Mouse (Mus musculus) lung, postnatal 0 days (tissue): Measurements from ENCODE around the gene Upk1b. TPM values are rescaled to one million over a fixed set of nuclear protein-coding genes. Genes with fewer than 3 reads are reported as not detected.

Source experiments
- ATAC-seq: fragments of 200-750 bp; cut with Nextera tagmentation; 2 replicates; pipeline ENCODE4 v1.8.0; 2017; ENCODE audit warnings: moderate library complexity
- DNase-seq: peaks from one replicate; pipeline ENCODE4 v3.0.0-alpha.2; 2016; ENCODE audit warnings: low spot score
- H3K27ac ChIP-seq: fragments of 300-500 bp; sonication (generic); 2 replicates; pipeline ENCODE4 v1.5.1; 2014; ENCODE audit warnings: antibody characterized with exemption, mild to moderate bottlenecking, low read length, mixed read lengths
- H3K27me3 ChIP-seq: fragments of 300-500 bp; sonication (generic); replicated peaks from 2 replicates; pipeline ENCODE4 v1.6.1; 2014; ENCODE audit warnings: low read length, mixed read lengths; ENCODE audit not compliant: insufficient read depth
- H3K36me3 ChIP-seq: fragments of 300-500 bp; sonication (generic); 2 replicates; pipeline ENCODE4 v1.6.1; 2014; ENCODE audit warnings: low read length, mixed read lengths; ENCODE audit not compliant: insufficient read depth
- H3K4me1 ChIP-seq: fragments of 300-500 bp; sonication (generic); 2 replicates; pipeline ENCODE4 v1.6.1; 2014; ENCODE audit warnings: antibody characterized with exemption, low read depth, low read length, mixed read lengths; ENCODE audit not compliant: insufficient read depth
- H3K4me2 ChIP-seq: fragments of 300-500 bp; sonication (generic); replicated peaks from 2 replicates; pipeline ENCODE4 v1.6.1; 2014; ENCODE audit warnings: low read depth, mild to moderate bottlenecking, low read length, moderate library complexity, mixed read lengths
- H3K4me3 ChIP-seq: fragments of 300-500 bp; sonication (generic); 2 replicates; pipeline ENCODE4 v1.5.1; 2014; ENCODE audit warnings: low read depth, low read length
- H3K9ac ChIP-seq: fragments of 300-500 bp; sonication (generic); replicated peaks from 2 replicates; pipeline ENCODE4 v1.6.1; 2014; ENCODE audit warnings: low read depth, mild to moderate bottlenecking
- H3K9me3 ChIP-seq: fragments of 300-500 bp; sonication (generic); 2 replicates; pipeline ENCODE4 v1.6.1; 2016; ENCODE audit warnings: low read length, mixed read lengths
- CTCF ChIP-seq: IDR thresholded peaks from 2 replicates; pipeline ENCODE4 v1.5.1; 2016; ENCODE audit warnings: antibody characterized with exemption, mild to moderate bottlenecking
- EP300 ChIP-seq: IDR thresholded peaks from 2 replicates; pipeline ENCODE4 v1.6.1; 2016; ENCODE audit warnings: antibody characterized with exemption, mild to moderate bottlenecking, control low read depth
- WGBS: fragments of 180-500 bp; shearing (Covaris S2); extraction: QIAGEN DNeasy Blood & Tissue Kit; methylation state at CpG from one replicate; pipeline ENCODE4 v1.1.7; 2014; 5-methylcytosine and 5-hydroxymethylcytosine counted together
- polyA plus RNA-seq: library from polyadenylated mRNA; unstranded; fragments of >200 nt; fragmentation: Nextera tagmentation; extraction: Ambion mirVana; gene quantifications from 2 replicates; pipeline ENCODE4 v1.2.1, GENCODE M21; 2015

Upk1b gene
- polyA plus RNA-seq, 1 experiment from 2014 or later: 71.6 TPM

GRCm38 (mm10) chr16:38741204-38741903 is 58.8 kb downstream of the Upk1b start:
- Histone ChIP-seq H3K4me2 (peak overlapping the region; percentile 86), H3K9me3 (no peaks in the 10 kb centered on the region), H3K27ac (no peak overlapping the region), H3K4me3 (peak overlapping the region; percentile 79), H3K36me3 (no peaks in the 10 kb centered on the region), H3K4me1 (no peaks in the 10 kb centered on the region), H3K27me3 (no peaks in the 10 kb centered on the region), H3K9ac (no peak overlapping the region)
- DNase-seq (no peak), ATAC-seq (no peak)
- TF ChIP-seq CTCF (no peak), EP300 (no peak)
- 78% methylated on average over 13 of the region's 13 CpGs for WGBS

GRCm38 (mm10) chr16:38730921-38731320 is 69.2 kb downstream of the Upk1b start:
- Histone ChIP-seq H3K27ac (peak overlapping the region; percentile 68; the same call in 1 of the 2 replicates), H3K4me2 (no peak overlapping the region; the same call in 1 of the 2 replicates), H3K36me3 (no peaks in the 10 kb centered on the region), H3K4me1 (no peaks in the 10 kb centered on the region; the same call in 1 of the 2 replicates), H3K27me3 (no peaks in the 10 kb centered on the region), H3K9ac (no peak overlapping the region), H3K9me3 (no peaks in the 10 kb centered on the region), H3K4me3 (no peak overlapping the region)
- WGBS: 28% methylated on average over 8 of the region's 8 CpGs
- ATAC-seq: peak; percentile 56
- DNase-seq: peak; percentile 77
- TF ChIP-seq EP300: peak; percentile 64
- 0 out of 2 replicates have a peak, but pooled peaks have one; percentile 3 for TF ChIP-seq CTCF

GRCm38 (mm10) chr16:38729610-38730288 is 70.4 kb downstream of the Upk1b start:
- DNase-seq (peak; percentile 88), ATAC-seq (peak; percentile 86)
- Histone ChIP-seq H3K27me3 (no peaks in the 10 kb centered on the region), H3K4me1 (no peaks in the 10 kb centered on the region; the same call in 1 of the 2 replicates), H3K4me3 (no peak overlapping the region), H3K4me2 (peak overlapping the region; percentile 41), H3K9ac (no peak overlapping the region), H3K36me3 (no peaks in the 10 kb centered on the region), H3K27ac (peak overlapping the region; percentile 68), H3K9me3 (no peaks in the 10 kb centered on the region)
- peak; percentile 67 for TF ChIP-seq EP300
- TF ChIP-seq CTCF: peak; percentile 94
- WGBS: 26% methylated on average over 15 of the region's 15 CpGs

- 70% methylated on average over 6 of the region's 6 CpGs for WGBS
- H3K36me3 ChIP-seq: no peaks in the 10 kb centered on the region
- no peak overlapping the region for H3K4me2 ChIP-seq
- H3K27ac ChIP-seq: 0 out of 2 replicates have a peak overlapping the region, but pooled peaks have one; percentile 68
- H3K9me3 ChIP-seq: no peaks in the 10 kb centered on the region
- no peaks in the 10 kb centered on the region for H3K27me3 ChIP-seq
- no peak for TF ChIP-seq EP300
- no peak for TF ChIP-seq CTCF
- DNase-seq: no peak
- 0 out of 2 replicates have a peak, but pooled peaks have one; percentile 8 for ATAC-seq
- no peaks in the 10 kb centered on the region; the same call in 1 of the 2 replicates for H3K4me1 ChIP-seq
- no peak overlapping the region for H3K4me3 ChIP-seq
- H3K9ac ChIP-seq: no peak overlapping the region
Measured at GRCm38 (mm10) chr16:38729139-38729538, 71.0 kb downstream of the Upk1b start.

GRCm38 (mm10) chr16:38728576-38729132 is 71.5 kb downstream of the Upk1b start:
- H3K4me1 ChIP-seq: no peaks in the 10 kb centered on the region; the same call in 1 of the 2 replicates
- H3K4me2 ChIP-seq: no peak overlapping the region
- no peaks in the 10 kb centered on the region for H3K27me3 ChIP-seq
- H3K36me3 ChIP-seq: no peaks in the 10 kb centered on the region
- H3K4me3 ChIP-seq: no peak overlapping the region
- no peak for DNase-seq
- H3K27ac ChIP-seq: 0 out of 2 replicates have a peak overlapping the region, but pooled peaks have one; percentile 68
- no peak for TF ChIP-seq CTCF
- no peak for TF ChIP-seq EP300
- ATAC-seq: no peak
- no peak overlapping the region for H3K9ac ChIP-seq
- H3K9me3 ChIP-seq: no peaks in the 10 kb centered on the region
- 91% methylated on average over 15 of the region's 15 CpGs for WGBS

GRCm38 (mm10) chr16:38724974-38725373 is 75.2 kb downstream of the Upk1b start:
- Histone ChIP-seq H3K9me3 (no peaks in the 10 kb centered on the region), H3K36me3 (no peaks in the 10 kb centered on the region), H3K4me2 (no peak overlapping the region), H3K9ac (no peak overlapping the region), H3K27ac (peak overlapping the region; percentile 83), H3K27me3 (no peaks in the 10 kb centered on the region), H3K4me3 (no peak overlapping the region), H3K4me1 (no peaks in the 10 kb centered on the region; the same call in 1 of the 2 replicates)
- WGBS: 47% methylated on average over 13 of the region's 13 CpGs
- DNase-seq: peak; percentile 52
- peak; percentile 83 for ATAC-seq
- TF ChIP-seq EP300: peak; percentile 79
- TF ChIP-seq CTCF: no peak
